Mouse (Mus musculus) layer of hippocampus, postnatal 25 days (tissue): ENCODE results near the gene Olfr130. TPM values are rescaled to one million over a fixed set of nuclear protein-coding genes. Genes with fewer than 3 reads are reported as not detected.

ENCODE experiments used
- DNase-seq, 2 experiments: peaks; one replicate each; pipeline ENCODE4 v3.0.0; 2022; ENCODE audit warnings: mixed read lengths in 2 of 2, low spot score in 1 of 2; ENCODE audit errors: extremely low spot score in 1 of 2
- total RNA-seq, 2 experiments: library from RNA; stranded (reverse); gene quantifications; 2 replicates each; pipeline ENCODE4 v1.2.3; 2021

Gene Olfr130
- not detected for total RNA-seq

GRCm38 (mm10) chr17:38063621-38064020 lies at the start of gene Olfr130:
Gene Olfr130, plus strand, starts transcription at chr17:38063921.
- no peak for DNase-seq

GRCm38 (mm10) chr17:38016341-38016740 lies 47.4 kb upstream of the Olfr130 start:
- DNase-seq, result no peak

GRCm38 (mm10) chr17:38026297-38026696 lies 37.4 kb upstream of the Olfr130 start:
- DNase-seq, result no peak

GRCm38 (mm10) chr17:38059979-38060378 lies 3.7 kb upstream of the Olfr130 start, which contains the start of gene Olfr129:
Gene Olfr129, minus strand, starts transcription at chr17:38060079.
- DNase-seq, result no peak

- no peak for DNase-seq
Measured at GRCm38 (mm10) chr17:38082364-38082763, 18.6 kb downstream of the Olfr130 start.

GRCm38 (mm10) chr17:38088593-38088992 lies 24.9 kb downstream of the Olfr130 start, which contains the start of gene Olfr131:
Gene Olfr131, minus strand, starts transcription at chr17:38088693.
- DNase-seq, result no peak

Other genes starting within 250 kb of the Olfr130 start
- not detected for gene Olfr125, start 231.0 kb upstream of the Olfr130 start, total RNA-seq
- gene Olfr126, start 216.4 kb upstream of the Olfr130 start, total RNA-seq, result not detected
- gene Olfr127, start 163.5 kb upstream of the Olfr130 start, total RNA-seq, result not detected
- gene Olfr128, start 143.4 kb upstream of the Olfr130 start, total RNA-seq, result not detected
- gene Olfr761, start 110.8 kb upstream of the Olfr130 start, total RNA-seq, result not detected
- not detected for gene Olfr129, start 3.8 kb upstream of the Olfr130 start, total RNA-seq
- gene Olfr131, start 24.8 kb downstream of the Olfr130 start, total RNA-seq, result not detected
- gene Olfr132, start 70.6 kb downstream of the Olfr130 start, total RNA-seq, result not detected
- not detected for gene Olfr133, start 81.4 kb downstream of the Olfr130 start, total RNA-seq
- not detected for gene Olfr134, start 107.5 kb downstream of the Olfr130 start, total RNA-seq
- not detected for gene Olfr135, start 140.4 kb downstream of the Olfr130 start, total RNA-seq
- not detected for gene Olfr138, start 197.1 kb downstream of the Olfr130 start, total RNA-seq
- gene Olfr137, start 243.6 kb downstream of the Olfr130 start, total RNA-seq, result not detected